In genomic region chr3:86821383-86821782, GRCm38 (mm10) we compare ENCODE assay signal across 23 mouse cellular contexts.
A peak's percentile ranks its signal among the peaks of the same experiment; 100 is the strongest.
DNase-seq lines count a peak whose midpoint lies in the region; TF ChIP-seq lines count a peak whose summit lies in the region.
"Had no signal": no experiment of that assay in that cellular context is flagged by ENCODE, and none has a peak within 500 bp of the region (broad histone marks: within the 10 kb centered on the region; RNA-seq: fewer than 3 reads in every experiment).

No protein-coding gene starts in this region.

- no peak overlapping the region for H3K4me3 ChIP-seq in cerebellum, adult 2 months (replicated peaks; ENCODE audit: insufficient read depth, low read depth, low read length)
- H3K4me3 ChIP-seq: forebrain, embryonic 10.5 days; gastrocnemius, adult 2 months; heart, embryonic 15.5 days; limb, embryonic 15.5 days; myocyte; stomach, embryonic 15.5 days had no signal

- TF ChIP-seq POLR2A in cerebellum, adult 2 months (IDR thresholded peaks at IDR 0.05; ENCODE audit: borderline replicate concordance, insufficient read depth, low read length) = no peak

- 6% methylated on average over 3 of the region's 3 CpGs for WGBS in cerebellum, adult 2 months

- H3K27ac ChIP-seq in cerebellum, adult 2 months (ENCODE audit: insufficient read depth, low read length) = peak overlapping the region; percentile 36; the same call in 1 of the 2 replicates
- H3K27ac ChIP-seq: forebrain, embryonic 10.5 days; gastrocnemius, adult 2 months; heart, embryonic 15.5 days; limb, embryonic 15.5 days; stomach, embryonic 15.5 days had no signal

- H3K4me1 ChIP-seq in cerebellum, adult 2 months (ENCODE audit: control insufficient read depth, insufficient read depth, low read length) = peaks cover 32% of the 10 kb centered on the region
- H3K4me1 ChIP-seq: heart, embryonic 15.5 days; stomach, embryonic 15.5 days had no signal

- H3K27me3 ChIP-seq in cerebellum, adult 2 months (ENCODE audit: control insufficient read depth, insufficient read depth, low read length) = no peaks in the 10 kb centered on the region
- H3K27me3 ChIP-seq: heart, embryonic 15.5 days; limb, embryonic 15.5 days; Patski; stomach, embryonic 15.5 days had no signal

- DNase-seq in kidney, adult 8-10 months = peak; percentile 57 to 73
- no peak for DNase-seq in kidney, postnatal 10 days
- DNase-seq in cerebellum, adult 2 months = peak; percentile 34 to 47
- peak; percentile 56 for DNase-seq in cerebellum, adult 9-11 months
- DNase-seq in kidney, postnatal 36 days = peak; percentile 66 to 69
- DNase-seq in frontal cortex, adult 2 months (ENCODE audit: extremely low spot score in 1 of 2, low spot score in 1 of 2) = no peak
- DNase-seq in Muller cell, postnatal 12 days (ENCODE audit: inconsistent ontology term) = no peak
- DNase-seq: adrenal gland, adult 8-10 months; forebrain, postnatal 0 days; gastrocnemius, adult 2 months; heart, adult 18-20 months; heart, postnatal 4 days; liver, postnatal 0 days; lung, postnatal 10 days; midbrain, embryonic 14.5 days; right cerebral cortex, postnatal 25 days; thymus, adult 18-20 months had no signal

- TF ChIP-seq CTCF in cerebellum, adult 2 months (IDR thresholded peaks at IDR 0.05; ENCODE audit: borderline replicate concordance, insufficient read depth, low read depth, low read length) = no peak

Comparison
In these comparisons a context has a peak if more than half of its experiments do, and no peak if none do; other contexts are left out.
1. DNase-seq: peak in kidney, adult 8-10 months (2 of 2), cerebellum, adult 2 months (2 of 2), cerebellum, adult 9-11 months (single experiment) and kidney, postnatal 36 days (2 of 2); none in kidney, postnatal 10 days (single experiment), frontal cortex, adult 2 months (0 of 2) and Muller cell, postnatal 12 days (single experiment).